Mouse (Mus musculus): ENCODE data around the gene Hcar2. TPM values are rescaled to one million over a fixed set of nuclear protein-coding genes. Genes with fewer than 3 reads are reported as not detected.

The Hcar2 gene
- total RNA-seq, 1 experiment from 2014 or later = 3.6 TPM

DNA sequence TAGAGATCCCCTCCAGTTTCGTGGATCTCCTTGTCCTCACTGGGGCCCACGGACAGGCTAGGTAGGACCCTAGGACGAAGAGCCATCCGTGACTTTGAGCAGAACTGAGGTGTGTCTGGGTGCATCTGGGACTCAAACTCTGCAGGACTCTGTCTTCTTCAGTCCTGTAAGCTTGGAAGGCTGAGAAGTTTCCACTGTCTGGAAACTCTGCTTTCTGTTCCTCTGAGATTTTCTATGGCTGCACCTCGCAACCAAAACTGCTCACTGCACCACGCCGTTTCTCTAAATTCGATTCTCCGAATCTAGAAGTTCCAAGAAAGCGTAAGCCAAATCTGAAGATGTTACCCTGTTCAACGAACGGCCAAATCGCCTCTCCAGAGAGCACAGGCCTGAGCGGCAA, 1.4 kb downstream of the Hcar2 start:
- no peak for ATAC-seq (replicated peaks; ENCODE audit: low read depth, poor library complexity, severe bottlenecking)

GRCm38 (mm10) chr5:123862374-123863350, 2.6 kb downstream of the Hcar2 start:
- ATAC-seq (replicated peaks; ENCODE audit: low read depth, poor library complexity, severe bottlenecking) = peak; percentile 55

DNA sequence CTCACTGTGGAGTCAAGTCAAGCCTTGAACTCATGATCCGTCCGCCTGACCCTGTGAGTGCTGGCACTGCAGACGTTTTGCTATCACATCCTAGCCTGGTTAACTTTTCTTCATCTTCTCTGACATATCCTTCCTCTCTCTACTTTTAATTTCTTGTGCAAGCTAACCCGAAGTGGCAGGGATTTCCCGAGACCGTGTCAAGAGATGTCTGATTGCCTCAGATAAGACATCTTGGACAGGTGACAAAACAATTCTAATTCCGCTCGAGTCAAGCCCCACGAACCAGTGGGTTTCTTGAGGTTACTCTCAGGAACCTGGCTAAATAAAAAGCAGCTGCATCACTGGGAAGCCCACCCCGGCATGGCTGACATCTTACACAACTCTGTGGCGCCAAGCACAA, 6.5 kb downstream of the Hcar2 start:
- ATAC-seq (replicated peaks; ENCODE audit: low read depth, poor library complexity, severe bottlenecking) = peak; percentile 58

DNA sequence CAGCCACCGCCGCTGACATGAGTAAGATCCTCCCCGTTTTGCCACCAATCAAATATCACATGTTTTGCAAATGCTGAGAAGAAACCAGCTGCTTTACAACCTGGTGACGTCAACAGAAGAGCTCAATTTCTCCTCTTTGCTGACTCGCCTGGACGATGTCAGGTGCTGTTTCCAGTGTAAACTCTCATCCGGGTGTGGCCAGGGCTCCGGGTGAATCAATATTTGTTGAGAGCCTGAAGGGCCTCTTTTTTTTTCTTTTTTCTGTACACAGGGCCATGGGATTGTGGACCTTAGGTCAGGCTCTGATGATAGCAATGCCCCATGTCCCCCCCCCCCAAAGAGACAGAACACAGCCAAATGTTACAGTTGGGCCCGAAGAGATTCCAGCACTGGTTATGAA, 10.8 kb downstream of the Hcar2 start:
- ATAC-seq (replicated peaks; ENCODE audit: low read depth, poor library complexity, severe bottlenecking) = no peak

GRCm38 (mm10) chr5:123853877-123854504, 11.3 kb downstream of the Hcar2 start:
- ATAC-seq (replicated peaks; ENCODE audit: low read depth, poor library complexity, severe bottlenecking) = no peak

DNA sequence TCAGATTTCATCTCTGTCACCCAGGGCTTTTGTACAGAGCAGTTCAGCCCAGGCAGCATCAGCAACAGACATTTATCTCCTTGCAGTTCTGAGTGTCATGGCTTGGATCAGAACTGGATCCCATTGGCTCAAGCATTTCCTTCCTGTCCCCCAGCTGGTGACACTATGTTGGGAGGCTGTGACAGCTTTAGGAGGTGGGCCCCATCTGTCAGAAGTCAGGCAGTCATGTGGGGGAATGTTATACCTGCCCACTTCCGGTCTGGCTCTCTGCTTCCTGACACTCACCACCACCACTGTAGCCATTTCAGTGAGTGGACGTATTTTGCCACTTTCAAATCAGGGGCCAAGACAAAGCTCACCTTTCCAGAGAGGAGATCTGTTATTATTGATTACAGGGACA, 13.9 kb downstream of the Hcar2 start:
- peak; percentile 54; the same call in 1 of the 2 replicates for ATAC-seq (replicated peaks; ENCODE audit: low read depth, poor library complexity, severe bottlenecking)

GRCm38 (mm10) chr5:123844316-123844715, 21.0 kb downstream of the Hcar2 start:
- ATAC-seq (replicated peaks; ENCODE audit: low read depth, poor library complexity, severe bottlenecking) = no peak

GRCm38 (mm10) chr5:123843816-123844215, 21.5 kb downstream of the Hcar2 start:
- ATAC-seq (replicated peaks; ENCODE audit: low read depth, poor library complexity, severe bottlenecking) = no peak

DNA sequence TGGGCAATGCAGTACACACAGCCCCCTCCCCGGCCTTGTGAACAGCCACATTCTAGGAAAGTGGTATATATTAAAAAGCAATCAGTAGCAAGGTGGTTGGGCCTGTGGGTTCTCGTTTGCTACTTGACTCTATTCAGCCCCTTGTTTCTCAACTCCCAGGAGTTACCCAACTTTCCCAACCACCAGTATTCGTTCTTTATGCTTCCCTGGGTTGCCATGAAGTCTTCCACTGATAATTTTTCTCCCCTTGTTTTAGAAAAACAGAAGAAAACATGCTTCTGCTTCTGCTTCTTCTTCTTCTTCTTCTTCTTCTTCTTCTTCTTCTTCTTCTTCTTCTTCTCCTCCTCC, 22.4 kb downstream of the Hcar2 start:
- ATAC-seq (replicated peaks; ENCODE audit: low read depth, poor library complexity, severe bottlenecking) = no peak

DNA sequence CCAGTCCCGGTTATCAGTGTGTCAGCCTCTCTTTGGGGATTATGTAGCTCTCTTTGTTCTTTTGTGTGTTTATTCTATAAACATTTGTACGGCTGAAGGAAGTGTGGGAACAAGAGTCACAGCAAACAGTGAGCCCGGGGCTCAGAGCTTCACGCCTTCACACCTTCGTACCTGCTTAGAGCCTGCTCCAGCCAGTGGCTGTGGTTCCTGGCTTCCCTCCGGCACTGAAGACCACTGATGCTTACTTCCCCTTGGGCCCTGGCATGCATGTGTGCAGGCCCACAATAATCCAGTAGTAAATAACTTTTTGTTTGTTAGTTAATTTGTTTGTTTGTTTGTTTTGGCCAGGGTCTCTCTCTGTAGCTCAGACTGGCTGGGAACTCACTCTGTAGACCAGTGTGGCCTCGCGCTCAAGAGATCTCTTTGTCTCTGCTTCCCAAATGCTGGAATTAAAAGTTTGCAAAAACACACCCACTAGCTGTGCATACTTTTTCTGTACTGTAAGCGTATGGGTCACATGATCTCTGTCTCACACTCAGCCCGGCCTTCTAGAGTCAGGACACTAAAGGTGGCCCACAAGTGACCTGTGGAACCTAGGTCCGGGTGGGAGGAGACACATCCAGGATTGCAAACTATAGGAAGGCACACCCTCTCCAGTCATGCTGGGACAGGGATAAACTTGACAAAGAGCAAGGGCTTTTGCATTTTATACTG, 22.9 kb downstream of the Hcar2 start:
- ATAC-seq (replicated peaks; ENCODE audit: low read depth, poor library complexity, severe bottlenecking) = no peak

DNA sequence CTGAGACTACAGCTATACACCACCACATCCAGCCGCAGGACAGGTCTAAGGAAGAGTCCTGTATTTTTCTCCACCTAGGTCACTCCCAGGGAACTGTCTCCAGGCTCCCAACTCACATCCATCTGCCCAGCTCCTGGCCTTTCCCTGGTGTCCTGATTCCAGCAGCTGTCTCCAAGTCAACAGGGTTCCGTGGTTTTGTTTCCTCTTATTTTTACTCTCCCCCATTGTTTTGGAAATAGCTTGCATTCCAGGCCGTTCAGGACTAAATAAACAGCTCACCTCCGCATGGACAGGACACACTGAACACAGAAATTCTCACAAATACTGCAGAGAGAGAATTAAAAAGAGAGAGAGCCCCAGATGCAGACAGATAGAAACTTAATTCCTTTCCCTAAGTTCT, 27.9 kb downstream of the Hcar2 start:
- ATAC-seq (replicated peaks; ENCODE audit: low read depth, poor library complexity, severe bottlenecking) = no peak

- no peak for ATAC-seq (replicated peaks; ENCODE audit: low read depth, poor library complexity, severe bottlenecking)
Observed at GRCm38 (mm10) chr5:123834836-123835235, 30.5 kb downstream of the Hcar2 start.

- ATAC-seq (replicated peaks; ENCODE audit: low read depth, poor library complexity, severe bottlenecking) = peak; percentile 89
Observed at GRCm38 (mm10) chr5:123832309-123832708, 33.0 kb downstream of the Hcar2 start.

DNA sequence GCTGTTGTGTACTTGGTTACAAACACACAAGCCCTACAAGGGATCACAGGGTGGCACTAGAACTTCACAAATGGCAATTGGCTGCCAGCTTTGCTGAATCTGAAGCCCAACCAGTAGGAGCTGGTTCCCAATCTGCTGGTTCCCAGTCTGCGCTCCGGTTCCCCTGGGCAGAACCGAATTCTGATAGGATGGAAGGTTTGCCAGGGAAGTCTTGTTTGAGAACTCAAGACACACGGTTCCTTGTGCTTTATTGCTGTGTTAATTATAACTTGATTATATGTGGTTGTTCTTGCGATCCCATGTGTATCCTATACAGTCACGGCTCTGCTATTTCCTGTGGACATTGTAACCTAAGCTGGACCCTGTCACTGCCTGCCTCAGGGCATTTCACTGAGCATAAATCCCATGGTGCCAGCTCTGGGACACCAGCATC, 37.6 kb downstream of the Hcar2 start:
- no peak for ATAC-seq (replicated peaks; ENCODE audit: low read depth, poor library complexity, severe bottlenecking)

GRCm38 (mm10) chr5:123822706-123823105, 42.6 kb downstream of the Hcar2 start:
- ATAC-seq (replicated peaks; ENCODE audit: low read depth, poor library complexity, severe bottlenecking) = no peak

- no peak for ATAC-seq (replicated peaks; ENCODE audit: low read depth, poor library complexity, severe bottlenecking)
Observed at GRCm38 (mm10) chr5:123821264-123821571, 44.1 kb downstream of the Hcar2 start.

DNA sequence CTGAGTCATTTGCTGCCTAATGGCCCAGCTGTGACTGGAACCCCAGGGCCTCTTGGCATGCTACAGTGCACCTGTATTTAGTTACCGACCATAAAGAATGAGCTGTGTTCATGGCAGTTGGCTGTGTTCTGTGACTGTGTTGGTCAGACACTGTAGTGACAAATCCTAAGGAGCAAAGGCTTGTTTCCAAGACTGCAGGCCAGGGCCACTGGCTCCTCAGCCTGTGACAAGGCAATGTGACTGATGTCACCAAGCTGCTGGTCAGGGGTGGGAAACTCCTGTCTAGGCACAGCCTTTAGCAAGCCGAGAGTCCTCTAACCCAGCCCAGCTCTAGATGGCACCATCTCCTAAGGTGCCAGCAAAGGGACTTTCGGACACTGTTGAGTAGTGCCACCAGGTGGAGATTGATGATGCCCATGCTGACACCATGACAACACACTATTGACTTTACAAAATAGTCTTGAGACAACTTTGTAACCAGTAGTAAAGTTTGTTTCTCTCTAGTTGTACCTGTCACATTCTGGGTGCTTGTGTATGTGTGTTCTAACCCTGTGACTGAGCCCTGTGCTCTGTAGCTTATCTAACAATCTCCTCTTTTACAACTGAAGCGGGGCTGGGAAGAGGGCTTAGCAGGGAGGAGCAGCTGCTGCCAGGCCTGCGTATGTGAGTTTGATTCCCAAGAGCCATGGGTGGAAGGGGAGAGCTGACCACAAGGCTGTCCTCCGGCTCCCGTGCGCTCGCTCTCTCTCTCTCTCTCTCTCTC, 44.6 kb downstream of the Hcar2 start:
- ATAC-seq (replicated peaks; ENCODE audit: low read depth, poor library complexity, severe bottlenecking) = peak; percentile 65; the same call in 1 of the 2 replicates

- ATAC-seq (replicated peaks; ENCODE audit: low read depth, poor library complexity, severe bottlenecking) = no peak
Observed at GRCm38 (mm10) chr5:123818941-123819577, 46.2 kb downstream of the Hcar2 start.

GRCm38 (mm10) chr5:123816891-123817290, 48.4 kb downstream of the Hcar2 start:
- no peak; the same call in 1 of the 2 replicates for ATAC-seq (replicated peaks; ENCODE audit: low read depth, poor library complexity, severe bottlenecking)

Measured in common myeloid progenitor, adult 5-6 weeks (primary cell).